Mouse (Mus musculus): ENCODE measurements at regions not wholly inside any gene's neighbourhood (a gene's known extent, or its start where the extent isn't known, plus 50 kb on each side); places are given as distances from the start of the nearest gene placed in this dataset.

DNA sequence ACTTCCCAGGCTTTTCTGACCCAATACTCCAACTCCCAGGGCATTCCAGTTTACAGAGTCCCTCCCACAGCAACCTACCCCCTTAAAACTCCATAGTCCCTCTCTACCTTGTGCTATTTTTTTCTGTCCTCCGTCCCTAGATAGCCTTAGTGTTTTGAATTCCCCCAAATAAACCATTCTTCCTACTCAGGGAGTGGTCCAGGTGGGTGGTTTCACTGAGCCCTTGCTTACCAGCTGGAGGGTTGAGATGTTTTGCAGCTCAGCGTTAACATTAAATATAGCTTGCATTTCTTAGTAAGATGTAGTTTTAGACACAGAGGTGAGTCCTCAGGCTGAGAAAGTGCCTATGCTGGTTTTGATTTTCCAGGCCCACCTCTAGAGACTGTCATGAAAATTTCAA lies 313.0 kb downstream of the Bmper start:
- in situ Hi-C loops (cut with MboI, MseI): no loop called here

DNA sequence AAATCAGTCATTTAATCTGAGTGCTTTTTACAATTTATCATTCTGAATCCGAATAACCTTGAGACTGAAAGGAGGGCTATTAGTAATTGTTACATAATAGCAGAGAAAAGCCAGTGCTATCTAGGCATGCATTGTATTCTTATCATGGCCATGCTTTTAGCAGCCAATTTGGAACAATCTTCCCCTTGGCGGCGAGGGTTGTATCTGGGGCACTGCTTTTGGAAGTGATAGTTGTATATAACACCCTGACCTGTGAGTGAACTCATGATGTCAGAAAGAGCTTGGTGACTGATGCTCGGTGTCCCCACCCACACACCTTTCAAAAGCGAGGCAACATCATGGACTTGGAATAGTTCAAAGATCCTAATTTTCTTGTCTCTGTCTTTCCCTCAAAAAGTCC lies 315.2 kb downstream of the Bmper start:
- in situ Hi-C loops (cut with MboI, MseI): no loop called here

DNA sequence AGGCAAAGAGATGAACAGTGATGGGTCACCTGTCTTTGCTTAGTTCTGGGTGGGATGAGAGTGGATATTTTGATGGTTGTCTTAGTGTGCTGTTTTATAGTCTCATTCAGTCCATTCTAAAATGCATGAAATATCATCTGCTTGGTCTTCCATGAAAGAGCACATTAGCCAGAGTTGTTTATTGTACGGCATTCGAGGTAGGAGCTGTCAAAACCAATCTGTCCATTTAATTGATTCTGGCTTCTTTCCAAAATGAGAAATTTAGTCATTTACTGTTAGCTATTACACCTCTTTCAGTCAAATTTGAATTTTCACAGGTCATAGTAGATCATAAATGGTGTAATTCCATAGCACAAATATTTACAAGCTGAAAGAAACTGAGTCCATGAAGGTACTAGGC lies 328.8 kb downstream of the Bmper start:
- in situ Hi-C loops (cut with MboI, MseI): no loop called here

DNA sequence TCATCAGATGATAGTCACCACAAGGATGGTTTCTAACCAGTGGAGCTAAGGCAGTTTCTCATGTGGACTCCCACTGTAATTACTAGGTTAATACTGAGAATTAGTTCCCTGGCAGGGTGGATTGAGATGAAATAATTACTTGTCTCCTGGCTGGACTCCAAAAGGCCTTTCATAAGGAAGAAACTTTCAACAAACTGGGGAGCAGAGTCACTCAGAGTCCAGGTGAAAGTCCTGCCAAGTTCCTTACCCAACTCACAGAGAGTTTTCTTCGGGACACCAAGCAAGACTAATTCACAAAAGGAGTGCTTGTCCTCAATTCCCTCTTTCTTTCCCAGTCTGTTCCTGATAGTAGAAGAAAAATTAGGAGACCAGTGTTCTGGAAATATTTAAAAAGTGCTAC lies 330.9 kb downstream of the Bmper start:
- in situ Hi-C loops (cut with MboI, MseI): no loop called here

DNA sequence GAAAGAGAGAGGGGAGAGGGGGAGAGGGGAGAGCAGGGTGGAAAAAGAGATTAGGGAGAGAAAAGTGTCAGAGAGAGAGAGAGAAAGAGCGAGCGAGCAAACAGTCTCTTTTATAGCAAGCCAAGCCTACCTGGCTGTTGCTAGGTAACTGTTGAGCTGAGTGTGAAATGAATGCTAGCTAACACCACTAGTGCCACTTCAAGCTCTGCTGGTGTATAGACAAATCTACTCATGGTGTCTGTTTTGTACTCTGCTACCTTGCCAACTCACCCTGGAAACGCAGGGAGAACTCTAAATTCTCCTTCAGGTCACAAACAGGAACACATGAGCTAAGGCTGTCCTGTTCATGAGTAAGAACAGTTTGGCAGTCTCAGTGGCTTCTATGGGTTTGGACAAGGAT lies 334.7 kb downstream of the Bmper start:
- in situ Hi-C loops (cut with MboI, MseI): no loop called here

DNA sequence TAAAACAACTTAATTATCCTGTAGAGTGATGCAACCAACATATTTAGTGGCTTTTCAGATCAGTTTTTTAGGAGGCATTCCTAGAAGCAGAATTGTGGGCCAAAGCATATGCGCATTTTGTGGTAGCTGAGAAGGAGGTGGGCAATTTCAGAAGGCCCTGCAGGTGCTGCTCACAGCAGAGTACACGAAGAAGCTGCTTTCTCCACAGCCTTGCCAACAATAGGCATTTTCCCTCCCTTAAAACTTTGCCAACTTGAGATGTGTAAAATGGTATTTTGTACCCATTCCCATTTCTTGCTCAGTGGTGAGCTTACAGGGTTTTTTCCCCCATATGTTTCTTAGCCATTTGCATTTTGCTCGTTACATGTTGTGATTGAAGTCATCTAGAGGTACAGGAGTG lies 339.0 kb downstream of the Bmper start:
- in situ Hi-C loops (cut with MboI, MseI): loop anchor here (10.0 kb wide), 1 partner anchor 457 kb away; no protein-coding TSS in a partner anchor

DNA sequence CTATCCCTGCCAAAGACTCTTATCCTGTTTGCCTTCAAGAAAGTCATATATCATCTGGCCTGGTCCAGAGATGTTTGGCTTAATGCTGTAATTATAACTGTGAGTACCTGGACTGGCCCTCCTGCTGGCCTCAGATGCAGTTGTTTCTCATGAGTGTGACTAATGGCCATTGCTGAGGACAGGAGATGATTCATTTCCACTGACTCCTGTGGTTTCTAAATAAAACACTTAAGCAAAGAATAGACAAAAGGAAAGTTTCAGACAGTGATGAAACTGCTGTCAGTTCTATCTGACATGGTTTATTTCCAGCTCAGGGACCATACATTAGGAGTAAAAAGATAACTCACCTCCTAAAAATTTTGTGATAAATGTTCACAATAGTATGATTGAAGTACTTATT lies 344.2 kb downstream of the Bmper start:
- in situ Hi-C loops (cut with MboI, MseI): loop anchor here (10.0 kb wide), 1 partner anchor 462 kb away; no protein-coding TSS in a partner anchor

DNA sequence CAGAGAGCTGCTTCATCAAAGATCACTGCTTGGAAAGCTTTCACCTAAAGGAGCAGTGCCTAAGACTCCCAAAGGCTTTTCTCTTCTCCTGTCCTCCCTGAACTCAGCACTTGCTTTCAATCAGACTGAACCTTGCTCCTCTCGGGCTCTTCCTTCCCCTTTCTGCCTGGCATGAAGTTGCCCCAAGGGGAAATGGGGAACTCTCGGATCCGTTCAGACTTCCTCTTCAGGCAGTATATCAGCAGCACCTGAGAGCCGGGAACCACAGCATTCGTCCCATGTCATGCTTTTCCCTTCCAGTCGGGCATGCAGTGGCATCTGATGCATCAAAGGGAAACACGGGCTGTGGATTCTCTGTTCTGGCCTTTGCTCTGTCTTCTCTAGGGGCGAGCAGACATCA lies 347.3 kb downstream of the Bmper start:
- in situ Hi-C loops (cut with MboI, MseI): no loop called here

DNA sequence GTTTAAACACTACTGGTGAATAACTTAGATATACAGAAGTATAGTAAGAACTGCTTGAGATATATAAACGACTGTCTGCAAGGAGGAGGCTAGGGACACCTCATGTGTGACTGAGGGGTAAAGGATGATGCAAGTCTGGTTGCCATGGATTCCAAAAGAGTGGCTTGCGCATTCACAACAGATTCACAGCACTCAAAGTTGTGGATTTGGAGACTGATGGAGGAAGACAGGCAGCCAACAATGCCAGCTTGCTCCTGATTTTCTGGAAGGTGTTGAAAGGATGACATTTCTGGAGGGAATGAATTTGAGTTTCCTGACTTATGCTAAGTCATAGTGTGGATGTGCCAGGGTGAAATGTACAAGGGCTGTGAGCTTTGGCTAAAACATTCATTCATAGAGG lies 353.4 kb downstream of the Bmper start:
- in situ Hi-C loops (cut with MboI, MseI): no loop called here

DNA sequence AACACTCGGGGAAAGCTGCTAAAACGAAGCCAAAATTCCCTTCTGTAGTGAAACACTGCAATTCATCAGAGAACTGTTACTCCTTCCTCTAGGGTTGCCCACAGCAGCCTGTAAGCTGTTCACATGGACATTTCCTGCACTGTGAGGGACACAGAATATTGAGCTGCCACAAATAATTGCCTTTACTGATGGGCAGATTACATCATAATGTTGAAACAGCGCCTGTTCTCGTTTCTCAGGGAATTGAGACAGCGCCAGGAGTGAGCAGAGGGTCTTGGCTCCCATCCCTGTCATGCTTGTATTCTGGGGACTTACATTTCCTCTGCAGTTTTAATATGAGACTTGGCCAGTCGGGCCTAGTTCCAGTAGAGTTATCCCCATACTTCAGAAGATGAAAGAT lies 357.3 kb downstream of the Bmper start:
- in situ Hi-C loops (cut with MboI, MseI): loop anchor here (10.0 kb wide), 1 partner anchor 135 kb away; no protein-coding TSS in a partner anchor

DNA sequence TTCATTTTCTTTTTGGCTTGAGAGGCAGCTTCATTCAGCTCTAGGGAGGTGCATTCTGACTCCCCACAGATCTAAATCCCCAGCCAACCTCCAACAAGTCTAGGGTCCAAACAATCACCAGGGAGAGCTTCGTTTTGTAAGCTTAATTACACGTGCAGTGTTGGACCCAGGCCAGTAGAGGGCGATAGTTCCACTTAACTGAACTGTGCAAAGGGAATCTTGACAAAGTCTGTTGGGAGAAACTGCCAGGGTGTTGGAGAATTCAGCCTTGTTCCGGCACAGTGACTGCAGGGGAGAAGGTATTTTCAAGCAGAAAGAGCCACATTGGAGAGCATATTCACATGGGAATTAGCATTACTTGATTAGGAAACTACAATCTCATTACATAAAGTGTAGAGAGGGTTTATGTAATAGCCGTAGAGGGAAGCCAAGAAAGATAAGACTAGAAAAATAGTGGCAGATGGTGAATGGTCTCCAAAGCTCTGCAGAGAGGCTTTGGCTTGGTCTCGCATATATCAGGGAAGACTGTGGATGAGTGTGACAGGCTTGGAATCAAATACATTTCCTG lies 358.2 kb downstream of the Bmper start:
- in situ Hi-C loops (cut with MboI, MseI): loop anchor here (10.0 kb wide), 1 partner anchor 136 kb away; no protein-coding TSS in a partner anchor

DNA sequence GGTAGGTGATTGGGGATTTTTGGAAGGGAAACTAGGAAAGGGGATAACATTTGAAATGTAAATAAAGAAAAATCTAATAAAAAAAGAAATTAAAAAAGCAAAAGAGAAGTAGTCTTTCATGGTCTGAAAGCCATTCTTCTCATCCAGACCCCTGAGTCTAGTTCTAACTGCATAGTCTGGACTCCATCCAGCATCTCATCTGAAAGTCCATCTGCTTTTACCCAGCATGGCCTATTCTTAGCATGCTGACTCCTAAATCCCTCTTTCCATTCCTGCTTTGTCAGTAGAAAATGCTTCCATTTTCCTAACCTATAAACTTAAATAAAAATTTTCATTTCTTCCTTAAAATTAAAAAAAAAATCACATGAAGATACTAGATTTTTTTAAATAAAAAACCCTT lies 361.7 kb downstream of the Bmper start:
- in situ Hi-C loops (cut with MboI, MseI): loop anchor here (10.0 kb wide), 1 partner anchor 140 kb away; no protein-coding TSS in a partner anchor

DNA sequence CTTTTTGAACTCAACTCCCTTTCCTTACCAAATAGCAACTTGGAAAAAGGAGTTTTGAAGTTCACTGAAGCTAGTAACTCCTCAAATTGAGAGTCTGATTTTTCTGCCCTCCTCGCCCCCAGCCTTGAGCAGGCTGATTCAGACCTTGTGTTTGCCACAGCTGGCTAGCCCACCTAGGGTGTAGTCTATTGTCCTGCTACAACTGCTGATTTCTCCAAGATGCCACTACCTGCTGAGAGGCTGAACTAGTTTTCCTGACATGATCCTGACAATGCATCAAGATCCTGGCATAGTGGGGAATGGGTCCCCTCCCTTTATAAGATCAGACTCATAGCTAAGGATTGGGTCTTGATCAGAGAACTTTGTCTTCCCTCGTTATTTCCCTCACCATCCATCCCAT lies 366.1 kb downstream of the Bmper start:
- in situ Hi-C loops (cut with MboI, MseI): loop anchor here (10.0 kb wide), 1 partner anchor 144 kb away; no protein-coding TSS in a partner anchor

DNA sequence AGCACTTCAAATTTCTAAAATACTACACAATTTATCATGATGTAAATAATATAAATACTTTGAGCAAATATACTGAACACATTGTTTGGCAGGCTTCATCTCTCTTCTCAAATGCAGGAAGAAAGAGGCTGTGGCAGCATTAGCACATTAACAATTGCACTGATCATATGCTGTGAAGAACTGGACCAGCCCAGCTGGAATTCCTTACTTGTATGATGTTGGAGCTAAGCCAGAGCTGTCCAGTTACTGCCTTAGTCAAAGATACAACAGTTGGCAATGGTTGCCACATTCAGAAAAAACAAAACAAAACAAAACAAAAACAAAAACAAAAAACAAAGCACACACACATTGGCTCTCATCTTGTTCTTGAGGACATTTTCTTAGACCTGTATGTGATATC lies 369.0 kb downstream of the Bmper start:
- in situ Hi-C loops (cut with MboI, MseI): no loop called here

DNA sequence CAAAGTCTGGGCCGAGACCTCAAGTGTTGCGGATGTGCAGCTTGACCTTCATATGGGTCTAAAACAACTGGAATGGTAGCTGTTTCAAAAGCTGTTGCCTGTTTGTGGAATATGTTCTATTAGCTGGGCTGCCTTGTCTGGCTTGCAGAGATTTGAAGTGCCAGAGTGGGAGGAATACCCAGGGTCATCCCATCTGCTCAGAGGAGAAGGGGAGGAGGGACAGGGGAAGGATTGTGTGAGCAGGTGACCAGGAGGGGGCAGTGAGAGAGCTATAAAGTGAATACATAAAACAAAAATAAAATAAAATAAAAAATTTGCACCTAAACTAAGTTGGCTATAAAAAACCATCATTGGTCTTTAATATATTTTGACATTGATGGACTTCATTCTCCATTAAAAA lies 377.7 kb downstream of the Bmper start:
- in situ Hi-C loops (cut with MboI, MseI): no loop called here
